Mouse (Mus musculus) embryonic facial prominence, embryonic 15.5 days (tissue): Measurements from ENCODE around the gene Vapb. TPM values are rescaled to one million over a fixed set of nuclear protein-coding genes. Genes with fewer than 3 reads are reported as not detected.

Source experiments
- ATAC-seq: fragments of 200-750 bp; cut with Nextera tagmentation; 2 replicates; pipeline ENCODE4 v1.8.0; 2017; ENCODE audit warnings: low read depth, moderate TSS enrichment; ENCODE audit not compliant: insufficient number of reproducible peaks, low FRiP score, low TSS enrichment
- H3K27ac ChIP-seq: fragments of 300-500 bp; sonication (generic); replicated peaks from 2 replicates; pipeline ENCODE4 v1.5.1; 2015; ENCODE audit warnings: mild to moderate bottlenecking, inconsistent platforms
- H3K27me3 ChIP-seq: fragments of 300-500 bp; sonication (generic); 2 replicates; pipeline ENCODE4 v1.6.1; 2015; ENCODE audit warnings: inconsistent platforms
- H3K36me3 ChIP-seq: fragments of 300-500 bp; sonication (generic); 2 replicates; pipeline ENCODE4 v1.6.1; 2015; ENCODE audit warnings: mild to moderate bottlenecking, inconsistent platforms
- H3K4me1 ChIP-seq: fragments of 300-500 bp; sonication (generic); 2 replicates; pipeline ENCODE4 v1.6.1; 2015; ENCODE audit warnings: inconsistent platforms
- H3K4me2 ChIP-seq: fragments of 300-500 bp; sonication (generic); replicated peaks from 2 replicates; pipeline ENCODE4 v1.6.1; 2015; ENCODE audit warnings: mild to moderate bottlenecking, inconsistent platforms
- H3K4me3 ChIP-seq: fragments of 300-500 bp; sonication (generic); replicated peaks from 2 replicates; pipeline ENCODE4 v1.5.1; 2015; ENCODE audit warnings: mild to moderate bottlenecking, inconsistent platforms
- H3K9ac ChIP-seq: fragments of 300-500 bp; sonication (generic); 2 replicates; pipeline ENCODE4 v1.6.1; 2015; ENCODE audit warnings: inconsistent platforms
- H3K9me3 ChIP-seq: fragments of 300-500 bp; sonication (generic); replicated peaks from 2 replicates; pipeline ENCODE4 v1.6.1; 2016; ENCODE audit warnings: inconsistent platforms
- WGBS: fragments of 180-500 bp; shearing (Covaris S2); methylation state at CpG from one replicate; pipeline ENCODE4 v1.1.7; 2015; 5-methylcytosine and 5-hydroxymethylcytosine counted together
- polyA plus RNA-seq: library from polyadenylated mRNA; unstranded; fragments of >200 nt; fragmentation: Nextera tagmentation; extraction: Ambion mirVana; gene quantifications from 2 replicates; pipeline ENCODE4 v1.2.1, GENCODE M21; 2015

Gene Vapb
- polyA plus RNA-seq, 1 experiment from 2014 or later: 16.5 TPM

GRCm38 (mm10) chr2:173739107-173739506, 1.8 kb downstream of the Vapb start:
- WGBS: 91% methylated on average over 7 of the region's 7 CpGs
- ATAC-seq: no peak
- Histone ChIP-seq H3K27ac (no peak overlapping the region), H3K9me3 (no peaks in the 10 kb centered on the region), H3K4me2 (no peak overlapping the region), H3K4me3 (no peak overlapping the region), H3K4me1 (peaks cover 32% of the 10 kb centered on the region), H3K27me3 (no peaks in the 10 kb centered on the region), H3K9ac (no peak overlapping the region), H3K36me3 (peaks cover 5% of the 10 kb centered on the region; the same call in 1 of the 2 replicates)

DNA sequence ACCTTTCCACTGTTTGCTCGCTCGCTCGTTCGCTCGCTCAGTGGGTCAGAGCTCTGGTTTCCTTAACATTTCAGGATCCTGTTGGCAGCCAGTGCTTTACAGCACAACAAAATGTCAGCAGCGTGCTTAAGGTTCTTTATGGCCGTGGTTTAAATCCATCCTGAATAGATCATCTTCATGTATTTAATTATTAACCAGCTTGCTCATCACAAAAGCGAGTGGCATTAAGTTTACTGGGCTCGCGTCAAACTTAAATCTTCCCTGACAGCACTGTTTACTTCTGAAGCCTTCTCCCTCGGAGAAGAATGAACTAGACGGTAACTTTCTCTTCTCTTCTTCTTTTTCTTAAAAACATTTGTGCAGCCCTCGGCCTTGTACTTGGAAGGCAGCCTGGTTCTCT, 4.8 kb downstream of the Vapb start:
- H3K27ac ChIP-seq: peak overlapping the region; percentile 45
- no peak overlapping the region for H3K9ac ChIP-seq
- no peak for ATAC-seq
- peaks cover 32% of the 10 kb centered on the region for H3K4me1 ChIP-seq
- H3K9me3 ChIP-seq: peaks cover 5% of the 10 kb centered on the region; the same call in 1 of the 2 replicates
- peaks cover 8% of the 10 kb centered on the region; the same call in 1 of the 2 replicates for H3K36me3 ChIP-seq
- H3K4me3 ChIP-seq: no peak overlapping the region
- H3K4me2 ChIP-seq: peak overlapping the region; percentile 4; the same call in 1 of the 2 replicates
- WGBS: 64% methylated on average over 13 of the region's 13 CpGs
- no peaks in the 10 kb centered on the region for H3K27me3 ChIP-seq

GRCm38 (mm10) chr2:173742744-173743143, 5.4 kb downstream of the Vapb start:
- Histone ChIP-seq H3K4me1 (peaks cover 32% of the 10 kb centered on the region), H3K36me3 (peaks cover 9% of the 10 kb centered on the region; the same call in 1 of the 2 replicates), H3K9me3 (peaks cover 6% of the 10 kb centered on the region; the same call in 1 of the 2 replicates), H3K27ac (no peak overlapping the region), H3K4me2 (no peak overlapping the region), H3K9ac (no peak overlapping the region), H3K4me3 (no peak overlapping the region), H3K27me3 (no peaks in the 10 kb centered on the region)
- WGBS: 83% methylated on average over 9 of the region's 9 CpGs
- no peak for ATAC-seq

GRCm38 (mm10) chr2:173744070-173744815, 6.9 kb downstream of the Vapb start:
- no peak overlapping the region for H3K27ac ChIP-seq
- H3K27me3 ChIP-seq: no peaks in the 10 kb centered on the region
- H3K9ac ChIP-seq: no peak overlapping the region
- no peak; the same call in 1 of the 2 replicates for ATAC-seq
- peaks cover 6% of the 10 kb centered on the region; the same call in 1 of the 2 replicates for H3K9me3 ChIP-seq
- peaks cover 4% of the 10 kb centered on the region; the same call in 1 of the 2 replicates for H3K36me3 ChIP-seq
- H3K4me2 ChIP-seq: no peak overlapping the region
- H3K4me3 ChIP-seq: no peak overlapping the region
- H3K4me1 ChIP-seq: peaks cover 21% of the 10 kb centered on the region
- WGBS: 87% methylated on average over 7 of the region's 7 CpGs

DNA sequence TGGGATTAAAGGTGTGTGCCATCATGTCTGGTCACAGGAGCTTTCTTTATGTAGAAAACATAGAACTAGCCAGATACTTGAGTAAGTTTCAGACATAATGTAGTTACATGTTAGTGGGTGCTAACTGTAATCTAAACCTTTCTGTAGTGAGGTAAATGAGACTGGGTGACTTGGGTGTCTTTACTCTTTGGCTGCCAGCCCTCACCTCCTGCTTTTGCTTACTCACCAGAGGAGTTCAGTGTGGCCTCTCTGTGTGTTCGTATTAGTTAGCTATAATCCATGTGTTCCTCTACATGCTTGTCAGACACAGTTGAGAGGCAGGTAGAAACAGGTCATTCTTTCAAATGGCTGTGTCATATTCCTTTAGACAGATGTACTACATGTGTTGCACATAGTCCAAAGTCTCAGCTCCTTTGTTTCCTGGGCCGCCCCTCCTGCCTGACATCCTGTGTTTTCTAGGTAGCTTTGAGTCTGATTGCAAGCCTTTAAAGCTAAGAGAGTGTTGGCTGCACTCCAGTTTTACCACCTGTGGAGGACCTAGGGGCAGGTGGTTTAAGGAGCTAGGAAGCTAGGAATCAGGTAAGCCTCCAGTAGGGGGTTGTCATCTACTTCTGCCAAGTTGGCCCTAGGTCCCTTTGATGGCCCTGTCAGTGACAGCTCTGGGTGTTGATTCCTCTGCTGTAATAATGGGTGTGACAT, 11.8 kb downstream of the Vapb start:
- no peaks in the 10 kb centered on the region for H3K27me3 ChIP-seq
- 58% methylated on average over 2 of the region's 2 CpGs for WGBS
- no peak overlapping the region for H3K4me3 ChIP-seq
- ATAC-seq: no peak
- H3K4me1 ChIP-seq: peaks cover 6% of the 10 kb centered on the region; the same call in 1 of the 2 replicates
- no peak overlapping the region for H3K4me2 ChIP-seq
- peaks cover 6% of the 10 kb centered on the region; the same call in 1 of the 2 replicates for H3K9me3 ChIP-seq
- no peak overlapping the region for H3K9ac ChIP-seq
- 0 out of 2 replicates have a peak, but pooled peaks cover 4% of the 10 kb centered on the region for H3K36me3 ChIP-seq
- H3K27ac ChIP-seq: no peak overlapping the region

DNA sequence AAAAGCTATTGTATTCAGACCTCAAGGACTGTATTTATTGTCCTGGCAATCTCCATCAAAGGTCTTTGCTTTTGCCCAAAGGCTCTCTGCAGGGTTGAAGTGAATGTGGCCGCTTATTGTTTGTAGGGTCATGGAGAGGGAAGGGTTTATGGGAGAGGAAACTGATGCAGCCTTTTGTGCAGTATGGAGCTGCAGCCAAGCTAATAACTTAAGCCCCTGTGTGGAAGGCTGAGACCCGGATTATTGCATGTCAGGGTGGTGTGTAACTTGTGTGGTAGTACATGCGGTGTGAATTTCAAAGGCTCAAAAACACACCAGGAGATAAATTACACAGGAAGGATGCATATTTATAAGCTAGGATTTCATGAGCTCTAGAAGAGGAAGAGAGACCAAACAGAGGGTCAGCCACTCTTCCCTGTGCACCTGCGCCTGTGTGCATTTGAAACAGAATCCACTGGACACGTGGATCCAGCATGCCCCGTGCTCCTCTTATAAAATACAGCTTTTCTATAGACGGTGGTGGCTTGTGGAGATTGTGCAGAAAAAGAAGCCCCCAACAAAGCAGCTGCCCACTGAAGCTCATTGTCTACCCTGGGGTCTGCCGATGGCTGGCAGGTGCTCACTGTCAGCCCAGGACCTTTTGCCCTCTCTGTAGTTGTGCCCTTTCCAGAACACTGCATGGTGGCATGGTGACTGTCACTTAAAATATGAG, 18.3 kb downstream of the Vapb start:
- H3K9me3 ChIP-seq: no peaks in the 10 kb centered on the region
- no peak overlapping the region for H3K9ac ChIP-seq
- H3K4me2 ChIP-seq: no peak overlapping the region
- peaks cover 17% of the 10 kb centered on the region for H3K4me1 ChIP-seq
- ATAC-seq: no peak
- 63% methylated on average over 8 of the region's 8 CpGs for WGBS
- no peaks in the 10 kb centered on the region for H3K27me3 ChIP-seq
- H3K4me3 ChIP-seq: no peak overlapping the region
- no peak overlapping the region for H3K27ac ChIP-seq
- H3K36me3 ChIP-seq: no peaks in the 10 kb centered on the region

DNA sequence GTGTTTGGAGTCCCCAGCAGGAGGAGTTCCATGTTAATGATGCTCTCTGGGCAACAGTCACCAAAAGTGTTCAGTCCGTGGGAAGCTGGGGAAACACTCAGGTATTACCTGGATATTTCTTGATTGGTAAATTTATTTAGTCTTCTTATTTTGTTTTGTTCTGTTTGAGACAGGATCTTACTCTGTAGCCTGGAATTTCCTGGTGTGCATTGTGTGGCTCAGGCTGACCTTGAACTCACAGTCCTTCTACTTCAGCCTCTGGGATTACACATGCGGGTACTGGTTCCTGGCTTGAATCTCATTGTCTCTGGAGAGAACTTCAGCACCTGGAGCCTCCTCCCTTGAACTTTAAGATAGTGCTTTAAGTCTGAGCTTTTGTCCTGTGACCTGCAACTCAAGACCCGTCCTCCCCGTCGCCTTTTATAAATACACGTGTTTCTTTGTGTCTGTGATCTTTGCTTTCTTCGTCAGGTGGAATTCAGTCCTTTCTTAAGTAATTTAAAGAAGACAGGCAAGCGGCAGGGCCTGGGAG, 20.4 kb downstream of the Vapb start:
- WGBS: 83% methylated on average over 8 of the region's 8 CpGs

GRCm38 (mm10) chr2:173760607-173761006, 23.3 kb downstream of the Vapb start:
- 83% methylated on average over 6 of the region's 6 CpGs for WGBS
- ATAC-seq: no peak

More for the DNA sequence above, 20.4 kb downstream of the Vapb start:
- H3K9ac ChIP-seq: no peak overlapping the region
- no peaks in the 10 kb centered on the region for H3K36me3 ChIP-seq
- ATAC-seq: no peak
- no peaks in the 10 kb centered on the region for H3K27me3 ChIP-seq
- H3K4me1 ChIP-seq: peaks cover 17% of the 10 kb centered on the region
- no peak overlapping the region for H3K4me2 ChIP-seq
- H3K9me3 ChIP-seq: no peaks in the 10 kb centered on the region
- H3K4me3 ChIP-seq: no peak overlapping the region
- H3K27ac ChIP-seq: no peak overlapping the region

GRCm38 (mm10) chr2:173764629-173765028, 27.3 kb downstream of the Vapb start:
- H3K4me1 ChIP-seq: peaks cover 22% of the 10 kb centered on the region
- no peaks in the 10 kb centered on the region for H3K9me3 ChIP-seq
- H3K9ac ChIP-seq: no peak overlapping the region
- no peak for ATAC-seq
- no peak overlapping the region for H3K27ac ChIP-seq
- no peak overlapping the region for H3K4me3 ChIP-seq
- no peaks in the 10 kb centered on the region for H3K27me3 ChIP-seq
- H3K36me3 ChIP-seq: peaks cover 14% of the 10 kb centered on the region; the same call in 1 of the 2 replicates
- H3K4me2 ChIP-seq: no peak overlapping the region
- WGBS: 42% methylated on average over 3 of the region's 3 CpGs

More at GRCm38 (mm10) chr2:173760607-173761006, 23.3 kb downstream of the Vapb start:
- Histone ChIP-seq H3K9ac (no peak overlapping the region), H3K4me3 (no peak overlapping the region), H3K27me3 (no peaks in the 10 kb centered on the region), H3K27ac (no peak overlapping the region), H3K9me3 (no peaks in the 10 kb centered on the region), H3K36me3 (0 out of 2 replicates have a peak, but pooled peaks cover 4% of the 10 kb centered on the region), H3K4me1 (peaks cover 28% of the 10 kb centered on the region), H3K4me2 (no peak overlapping the region)

GRCm38 (mm10) chr2:173767959-173768595, 30.8 kb downstream of the Vapb start:
- peaks cover 14% of the 10 kb centered on the region; the same call in 1 of the 2 replicates for H3K36me3 ChIP-seq
- no peaks in the 10 kb centered on the region for H3K27me3 ChIP-seq
- peaks cover 18% of the 10 kb centered on the region for H3K4me1 ChIP-seq
- H3K4me2 ChIP-seq: no peak overlapping the region
- ATAC-seq: no peak
- H3K9ac ChIP-seq: no peak overlapping the region
- H3K4me3 ChIP-seq: no peak overlapping the region
- no peaks in the 10 kb centered on the region for H3K9me3 ChIP-seq
- 71% methylated on average over 8 of the region's 8 CpGs for WGBS
- no peak overlapping the region for H3K27ac ChIP-seq
